Mouse (Mus musculus): ENCODE data around the gene Zmynd8. TPM values are rescaled to one million over a fixed set of nuclear protein-coding genes. Genes with fewer than 3 reads are reported as not detected.

Zmynd8 gene
- polyA plus RNA-seq, 1 experiment from 2014 or later = 85.4 TPM

- Histone ChIP-seq H3K9ac (no peak overlapping the region), H3K9me3 (replicated peaks) (no peaks in the 10 kb centered on the region), H3K27me3 (no peaks in the 10 kb centered on the region), H3K4me2 (no peak overlapping the region), H3K27ac (no peak overlapping the region), H3K4me1 (peaks cover 4% of the 10 kb centered on the region; the same call in 1 of the 2 replicates), H3K4me3 (no peak overlapping the region), H3K36me3 (ENCODE audit: poor library complexity, severe bottlenecking) (no peaks in the 10 kb centered on the region)
- ATAC-seq = no peak
- 50% methylated on average over 3 of the region's 4 CpGs for WGBS
These were observed 4.3 kb downstream of the Zmynd8 start for GRCm38 (mm10) chr2:165894533-165894932.

- no peaks in the 10 kb centered on the region for H3K9me3 ChIP-seq (replicated peaks)
- 95% methylated on average over 3 of the region's 3 CpGs for WGBS
These were observed 5.6 kb downstream of the Zmynd8 start for GRCm38 (mm10) chr2:165893232-165893631.

GRCm38 (mm10) chr2:165892626-165893025, 6.2 kb downstream of the Zmynd8 start:
- H3K4me2 ChIP-seq = no peak overlapping the region
- no peaks in the 10 kb centered on the region for H3K9me3 ChIP-seq (replicated peaks)
- peaks cover 19% of the 10 kb centered on the region for H3K4me1 ChIP-seq
- ATAC-seq = no peak
- no peak overlapping the region for H3K27ac ChIP-seq
- 83% methylated on average over 5 of the region's 5 CpGs for WGBS
- H3K27me3 ChIP-seq = no peaks in the 10 kb centered on the region
- no peak overlapping the region for H3K9ac ChIP-seq
- H3K4me3 ChIP-seq = no peak overlapping the region
- no peaks in the 10 kb centered on the region for H3K36me3 ChIP-seq (ENCODE audit: poor library complexity, severe bottlenecking)

More at GRCm38 (mm10) chr2:165893232-165893631, 5.6 kb downstream of the Zmynd8 start:
- no peak overlapping the region for H3K9ac ChIP-seq
- no peaks in the 10 kb centered on the region for H3K36me3 ChIP-seq (ENCODE audit: poor library complexity, severe bottlenecking)
- H3K27me3 ChIP-seq = no peaks in the 10 kb centered on the region
- no peak for ATAC-seq
- no peak overlapping the region for H3K4me2 ChIP-seq
- no peak overlapping the region for H3K4me3 ChIP-seq
- H3K4me1 ChIP-seq = peaks cover 12% of the 10 kb centered on the region
- no peak overlapping the region for H3K27ac ChIP-seq

GRCm38 (mm10) chr2:165890401-165890800, 8.4 kb downstream of the Zmynd8 start:
- H3K9me3 ChIP-seq (replicated peaks) = no peaks in the 10 kb centered on the region
- no peak for ATAC-seq
- H3K4me2 ChIP-seq = no peak overlapping the region
- no peak overlapping the region for H3K4me3 ChIP-seq
- no peaks in the 10 kb centered on the region for H3K27me3 ChIP-seq
- H3K9ac ChIP-seq = no peak overlapping the region
- H3K27ac ChIP-seq = no peak overlapping the region
- H3K36me3 ChIP-seq (ENCODE audit: poor library complexity, severe bottlenecking) = no peaks in the 10 kb centered on the region
- H3K4me1 ChIP-seq = peaks cover 41% of the 10 kb centered on the region
- 89% methylated on average over 10 of the region's 10 CpGs for WGBS

GRCm38 (mm10) chr2:165889874-165890273, 8.9 kb downstream of the Zmynd8 start:
- H3K27ac ChIP-seq = no peak overlapping the region
- H3K4me3 ChIP-seq = no peak overlapping the region
- ATAC-seq = no peak
- 84% methylated on average over 10 of the region's 10 CpGs for WGBS
- H3K27me3 ChIP-seq = no peaks in the 10 kb centered on the region
- H3K4me1 ChIP-seq = peaks cover 46% of the 10 kb centered on the region
- H3K9ac ChIP-seq = no peak overlapping the region
- no peak overlapping the region for H3K4me2 ChIP-seq
- no peaks in the 10 kb centered on the region for H3K9me3 ChIP-seq (replicated peaks)
- no peaks in the 10 kb centered on the region for H3K36me3 ChIP-seq (ENCODE audit: poor library complexity, severe bottlenecking)

GRCm38 (mm10) chr2:165889266-165889665, 9.6 kb downstream of the Zmynd8 start:
- ATAC-seq = no peak
- WGBS = 70% methylated on average over 7 of the region's 7 CpGs
- Histone ChIP-seq H3K36me3 (ENCODE audit: poor library complexity, severe bottlenecking) (no peaks in the 10 kb centered on the region), H3K9ac (peak overlapping the region; percentile 50; the same call in 1 of the 2 replicates), H3K4me3 (no peak overlapping the region), H3K27me3 (no peaks in the 10 kb centered on the region), H3K9me3 (replicated peaks) (no peaks in the 10 kb centered on the region), H3K4me2 (no peak overlapping the region), H3K27ac (peak overlapping the region; percentile 100), H3K4me1 (peaks cover 51% of the 10 kb centered on the region)

GRCm38 (mm10) chr2:165888813-165889221, 10.0 kb downstream of the Zmynd8 start:
- Histone ChIP-seq H3K27me3 (no peaks in the 10 kb centered on the region), H3K4me3 (no peak overlapping the region), H3K9me3 (replicated peaks) (no peaks in the 10 kb centered on the region), H3K4me2 (peak overlapping the region; percentile 18; the same call in 1 of the 2 replicates), H3K27ac (peak overlapping the region; percentile 100), H3K36me3 (ENCODE audit: poor library complexity, severe bottlenecking) (no peaks in the 10 kb centered on the region), H3K4me1 (peaks cover 55% of the 10 kb centered on the region), H3K9ac (peak overlapping the region; percentile 50)
- 14% methylated on average over 3 of the region's 3 CpGs for WGBS
- no peak for ATAC-seq

GRCm38 (mm10) chr2:165888396-165888795, 10.4 kb downstream of the Zmynd8 start:
- peak overlapping the region; percentile 50 for H3K9ac ChIP-seq
- H3K27ac ChIP-seq = peak overlapping the region; percentile 100
- peak overlapping the region; percentile 18; the same call in 1 of the 2 replicates for H3K4me2 ChIP-seq
- H3K4me3 ChIP-seq = no peak overlapping the region
- WGBS = 9% methylated on average over 13 of the region's 13 CpGs
- no peaks in the 10 kb centered on the region for H3K27me3 ChIP-seq
- peak; percentile 60; the same call in 1 of the 2 replicates for ATAC-seq
- H3K4me1 ChIP-seq = peaks cover 59% of the 10 kb centered on the region
- H3K36me3 ChIP-seq (ENCODE audit: poor library complexity, severe bottlenecking) = no peaks in the 10 kb centered on the region
- no peaks in the 10 kb centered on the region for H3K9me3 ChIP-seq (replicated peaks)

GRCm38 (mm10) chr2:165886857-165887628, 11.8 kb downstream of the Zmynd8 start:
- no peak for ATAC-seq
- peak overlapping the region; percentile 2; the same call in 1 of the 2 replicates for H3K4me2 ChIP-seq
- no peaks in the 10 kb centered on the region for H3K27me3 ChIP-seq
- peaks cover 73% of the 10 kb centered on the region for H3K4me1 ChIP-seq
- peak overlapping the region; percentile 73 for H3K9ac ChIP-seq
- no peaks in the 10 kb centered on the region for H3K9me3 ChIP-seq (replicated peaks)
- H3K4me3 ChIP-seq = no peak overlapping the region
- WGBS = 9% methylated on average over 22 of the region's 25 CpGs
- peak overlapping the region; percentile 100 for H3K27ac ChIP-seq
- H3K36me3 ChIP-seq (ENCODE audit: poor library complexity, severe bottlenecking) = no peaks in the 10 kb centered on the region

- WGBS = 3% methylated on average over 3 of the region's 3 CpGs
- no peak for ATAC-seq
- Histone ChIP-seq H3K9me3 (replicated peaks) (no peaks in the 10 kb centered on the region), H3K4me1 (peaks cover 79% of the 10 kb centered on the region), H3K4me2 (peak overlapping the region; percentile 2; the same call in 1 of the 2 replicates), H3K27me3 (no peaks in the 10 kb centered on the region), H3K27ac (peak overlapping the region; percentile 100), H3K9ac (peak overlapping the region; percentile 73), H3K36me3 (ENCODE audit: poor library complexity, severe bottlenecking) (no peaks in the 10 kb centered on the region), H3K4me3 (no peak overlapping the region)
These were observed 12.3 kb downstream of the Zmynd8 start for GRCm38 (mm10) chr2:165886482-165886856.

GRCm38 (mm10) chr2:165885951-165886320, 12.9 kb downstream of the Zmynd8 start:
- no peak overlapping the region for H3K4me2 ChIP-seq
- 22% methylated on average over 4 of the region's 4 CpGs for WGBS

GRCm38 (mm10) chr2:165885225-165885950, 13.4 kb downstream of the Zmynd8 start:
- Histone ChIP-seq H3K27ac (peak overlapping the region; percentile 100), H3K4me1 (peaks cover 90% of the 10 kb centered on the region), H3K4me2 (peak overlapping the region; percentile 67), H3K9me3 (replicated peaks) (no peaks in the 10 kb centered on the region), H3K9ac (peak overlapping the region; percentile 73), H3K27me3 (no peaks in the 10 kb centered on the region), H3K4me3 (no peak overlapping the region), H3K36me3 (ENCODE audit: poor library complexity, severe bottlenecking) (no peaks in the 10 kb centered on the region)
- 9% methylated on average over 17 of the region's 17 CpGs for WGBS
- no peak; the same call in 1 of the 2 replicates for ATAC-seq

More at GRCm38 (mm10) chr2:165885951-165886320, 12.9 kb downstream of the Zmynd8 start:
- Histone ChIP-seq H3K9ac (peak overlapping the region; percentile 73), H3K27ac (peak overlapping the region; percentile 100), H3K9me3 (replicated peaks) (no peaks in the 10 kb centered on the region), H3K27me3 (no peaks in the 10 kb centered on the region), H3K4me3 (no peak overlapping the region), H3K4me1 (peaks cover 84% of the 10 kb centered on the region), H3K36me3 (ENCODE audit: poor library complexity, severe bottlenecking) (no peaks in the 10 kb centered on the region)
- no peak for ATAC-seq

Data from forebrain, embryonic 13.5 days (tissue).